Mouse (Mus musculus): ENCODE results near the gene Enpp3.

Enpp3 gene

DNA sequence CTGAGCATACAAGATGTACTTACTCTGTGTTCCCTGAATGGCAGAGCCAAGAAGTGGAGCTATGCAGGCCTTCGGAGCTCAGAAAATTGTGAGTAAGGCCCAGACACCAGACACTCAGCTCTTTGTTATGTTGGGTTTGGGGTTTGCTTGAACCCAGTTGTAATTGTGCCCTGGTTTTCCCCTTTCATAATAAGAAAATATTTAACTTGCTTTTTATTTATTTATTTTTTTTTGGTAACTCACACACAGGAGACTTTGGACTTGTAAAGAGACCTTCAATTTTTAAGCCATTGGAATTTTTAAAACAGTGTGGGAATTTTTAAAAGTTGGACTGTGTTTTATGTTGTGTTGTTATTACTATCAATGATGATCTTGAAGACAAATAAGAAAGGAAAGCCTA lies at the start of gene Enpp3:
Enpp3 (minus strand) TSS at position 148 of the 400 bp plus-strand sequence.
- no peak for DNase-seq (ENCODE audit: low spot score in 2 of 2)

DNA sequence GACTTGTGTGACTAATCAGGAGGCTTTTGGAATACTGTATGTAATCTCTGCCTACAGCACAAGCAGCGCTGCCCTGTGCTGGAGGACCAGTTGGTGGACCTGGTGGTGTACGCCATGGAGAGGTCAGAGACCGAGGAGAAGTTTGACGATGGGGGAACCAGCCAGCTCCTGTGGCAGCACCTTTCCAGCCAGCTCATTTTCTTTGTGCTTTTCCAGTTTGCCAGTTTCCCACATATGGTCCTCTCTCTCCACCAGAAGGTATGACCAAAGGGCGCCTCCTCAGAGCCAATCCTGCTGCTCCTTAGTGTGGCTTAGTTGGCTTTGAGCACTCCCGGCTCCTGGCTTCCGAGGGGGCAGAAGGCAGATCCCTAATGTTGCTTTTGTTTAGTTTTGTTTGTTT lies 45.7 kb upstream of the Enpp3 start:
- no peak for DNase-seq (ENCODE audit: low spot score in 2 of 2)

DNA sequence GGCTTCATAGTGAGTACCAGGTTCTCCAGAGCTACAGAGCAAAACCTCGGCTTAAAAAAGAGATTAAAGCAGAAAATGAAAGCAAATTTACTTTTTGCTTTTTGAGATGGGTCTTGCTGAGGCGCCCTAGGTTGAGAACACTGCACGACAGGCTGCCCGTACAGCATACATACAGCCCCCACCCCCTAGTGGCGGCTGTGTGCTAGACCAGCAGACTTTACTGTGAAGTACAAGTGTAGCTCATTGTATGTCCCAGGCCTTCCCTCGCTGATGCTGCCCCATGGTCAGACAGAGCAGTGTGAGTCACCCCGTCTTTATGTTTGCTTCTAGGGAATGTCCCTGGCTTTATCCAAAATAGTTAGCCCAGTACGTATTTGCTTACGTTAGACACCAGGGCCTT lies 43.4 kb upstream of the Enpp3 start:
- DNase-seq (ENCODE audit: low spot score in 2 of 2) = no peak

DNA sequence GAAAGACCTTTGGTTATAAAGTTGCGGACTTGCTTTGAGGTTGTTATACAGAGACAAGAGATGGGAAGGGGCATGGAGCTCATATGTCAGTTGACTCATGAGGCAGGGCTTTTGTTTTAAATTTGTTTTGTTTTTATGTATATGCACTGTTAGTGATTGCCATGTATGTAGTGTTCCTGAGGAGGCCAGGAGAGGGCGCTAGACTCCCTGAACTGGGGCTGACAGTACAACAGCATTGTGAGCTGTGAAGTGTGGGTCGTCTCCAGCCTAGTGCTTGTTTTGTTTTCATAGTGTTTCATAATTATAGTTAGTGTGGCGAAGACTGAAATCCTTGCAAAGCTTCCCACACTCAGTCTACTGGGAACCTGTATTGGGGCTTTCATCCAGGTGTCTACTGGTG lies 31.0 kb upstream of the Enpp3 start:
- DNase-seq (ENCODE audit: low spot score in 2 of 2) = no peak

DNA sequence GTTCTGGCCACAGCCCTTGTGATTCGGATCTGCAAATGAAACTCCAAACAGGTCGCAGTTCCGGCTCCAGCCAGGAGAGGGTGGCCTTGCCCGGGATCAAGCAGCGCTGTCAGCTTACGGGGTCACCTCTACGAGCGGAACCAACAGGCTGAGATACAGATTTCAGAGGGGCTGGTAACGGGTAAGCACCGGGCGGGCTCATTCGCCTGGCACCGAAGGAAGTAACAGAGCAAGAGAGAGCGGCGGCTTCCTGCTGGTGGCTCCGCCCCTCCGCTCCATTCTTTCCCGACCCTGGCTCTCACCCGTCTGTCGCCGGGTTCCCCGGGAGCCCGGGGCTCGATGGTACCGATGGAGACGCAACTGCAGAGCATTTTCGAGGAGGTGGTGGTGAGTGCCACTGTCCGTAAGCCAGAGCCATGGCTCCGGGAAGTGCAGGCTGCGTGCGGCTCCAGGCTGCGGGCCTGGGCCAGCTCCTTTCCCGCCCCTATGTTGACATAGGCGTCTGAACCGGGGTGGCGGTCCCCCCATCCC lies 27.2 kb upstream of the Enpp3 start, which contains the start of gene Med23:
Med23 (plus strand) TSS at position 227 of the 531 bp plus-strand sequence.
- peak; percentile 97 to 98 for DNase-seq (ENCODE audit: low spot score in 2 of 2)

DNA sequence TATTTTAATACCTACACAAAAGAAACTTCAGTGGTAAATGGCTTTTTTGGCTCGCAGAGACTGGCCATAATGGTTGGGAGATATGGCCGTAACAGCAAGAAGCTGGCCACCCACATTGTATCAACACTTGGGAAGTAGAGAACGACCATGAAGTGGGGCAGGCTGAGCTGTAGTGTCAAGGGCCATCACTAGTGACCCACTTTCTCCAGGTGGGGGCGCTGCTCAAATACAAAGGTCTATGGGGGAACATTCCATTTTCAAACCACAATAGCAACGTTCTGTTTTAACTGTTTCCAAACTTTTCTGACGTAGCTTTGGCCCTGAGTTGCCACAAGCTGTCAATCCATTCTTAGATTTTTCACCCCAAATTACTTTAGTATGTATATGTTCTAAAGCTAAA lies 21.8 kb upstream of the Enpp3 start:
- no peak for DNase-seq (ENCODE audit: low spot score in 2 of 2)

DNA sequence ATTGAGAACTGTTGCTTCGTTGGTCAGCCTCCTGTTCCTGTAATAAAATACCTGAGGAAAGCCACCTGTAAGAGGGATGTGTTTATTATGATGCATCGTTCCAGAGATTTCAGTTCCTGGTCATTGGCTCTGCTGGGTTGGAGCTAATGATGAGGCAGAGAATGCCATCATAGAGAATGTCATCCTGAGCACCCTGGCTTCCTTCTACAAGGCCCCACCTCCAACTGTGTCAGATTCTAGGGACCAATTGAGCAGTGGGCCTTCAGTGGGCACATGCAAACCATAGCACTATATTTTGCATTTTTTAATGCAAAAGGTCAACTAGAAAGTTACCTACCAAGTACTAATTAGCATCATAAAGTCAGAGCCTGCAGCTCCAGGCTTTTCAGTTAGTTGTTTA lies 20.5 kb upstream of the Enpp3 start:
- DNase-seq (ENCODE audit: low spot score in 2 of 2) = no peak

DNA sequence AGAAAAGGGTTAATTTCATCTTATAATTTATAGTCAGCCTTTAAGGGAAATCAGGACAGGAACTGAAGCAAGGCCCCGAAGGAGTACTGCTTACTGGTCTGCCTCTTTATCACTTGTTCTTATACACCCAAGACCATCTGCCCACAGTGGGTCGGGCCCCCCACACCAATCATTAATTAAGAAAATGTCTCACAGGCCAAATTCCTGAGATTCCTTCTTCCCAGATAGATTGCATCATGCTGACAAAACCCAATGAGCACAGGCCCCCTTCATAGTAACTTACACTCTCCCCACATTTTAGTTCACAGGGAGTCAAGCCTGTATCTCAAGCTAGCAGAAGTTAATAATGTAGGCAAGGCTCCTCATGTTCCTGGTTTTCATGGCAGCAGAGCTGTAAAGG lies 625 bp downstream of the Enpp3 start:
- no peak for DNase-seq (ENCODE audit: low spot score in 2 of 2)

DNA sequence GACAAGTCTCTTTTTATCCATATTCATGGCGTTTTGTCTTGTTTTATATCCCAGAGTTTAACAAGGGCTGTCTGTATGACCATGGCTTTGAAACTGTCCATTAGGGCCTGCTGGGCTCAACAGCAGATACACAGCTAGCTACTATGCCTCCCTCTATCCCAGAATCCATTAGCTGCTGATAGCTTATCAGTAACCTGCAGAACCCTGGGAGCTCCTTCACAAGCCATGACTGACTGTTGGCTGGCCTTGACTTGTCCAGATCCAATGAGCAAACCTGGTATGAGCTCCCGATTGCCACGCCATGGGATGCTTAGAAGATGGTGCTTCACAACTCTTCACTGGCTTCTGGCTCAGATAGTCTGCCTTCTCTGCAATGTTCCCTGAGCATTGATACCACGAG lies 1.8 kb downstream of the Enpp3 start:
- DNase-seq (ENCODE audit: low spot score in 2 of 2) = no peak

DNA sequence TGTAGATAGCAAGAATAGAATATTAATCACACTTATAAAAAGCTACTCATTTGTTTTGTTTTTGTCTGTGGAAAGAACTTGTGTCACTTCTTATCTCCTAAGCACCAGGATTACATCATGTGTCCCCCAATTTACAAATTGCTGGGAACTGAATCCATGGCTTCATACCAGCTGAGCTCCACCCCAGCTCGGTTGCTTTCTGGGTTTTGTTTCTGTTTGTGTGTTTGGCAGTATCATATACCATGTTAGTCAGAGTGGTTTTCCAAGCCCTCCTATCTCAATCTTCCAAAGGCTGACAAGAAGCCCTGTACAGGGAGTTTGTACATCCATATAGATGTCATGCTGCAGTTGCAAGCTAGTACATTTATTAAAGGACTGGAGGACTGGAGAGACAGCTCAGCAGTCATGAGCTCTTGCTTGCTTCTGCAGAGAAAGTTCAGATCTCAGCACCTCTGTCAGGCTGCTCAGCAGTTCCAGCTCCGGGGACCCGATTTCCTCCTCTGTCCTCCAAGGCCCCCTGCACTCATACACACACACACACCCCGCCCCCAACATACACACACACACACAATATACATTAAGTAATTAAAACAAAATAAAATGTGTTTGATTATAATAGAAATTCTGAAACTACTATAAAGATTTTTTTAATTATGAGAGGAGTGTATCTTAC lies 6.1 kb downstream of the Enpp3 start:
- DNase-seq (ENCODE audit: low spot score in 2 of 2) = no peak

DNA sequence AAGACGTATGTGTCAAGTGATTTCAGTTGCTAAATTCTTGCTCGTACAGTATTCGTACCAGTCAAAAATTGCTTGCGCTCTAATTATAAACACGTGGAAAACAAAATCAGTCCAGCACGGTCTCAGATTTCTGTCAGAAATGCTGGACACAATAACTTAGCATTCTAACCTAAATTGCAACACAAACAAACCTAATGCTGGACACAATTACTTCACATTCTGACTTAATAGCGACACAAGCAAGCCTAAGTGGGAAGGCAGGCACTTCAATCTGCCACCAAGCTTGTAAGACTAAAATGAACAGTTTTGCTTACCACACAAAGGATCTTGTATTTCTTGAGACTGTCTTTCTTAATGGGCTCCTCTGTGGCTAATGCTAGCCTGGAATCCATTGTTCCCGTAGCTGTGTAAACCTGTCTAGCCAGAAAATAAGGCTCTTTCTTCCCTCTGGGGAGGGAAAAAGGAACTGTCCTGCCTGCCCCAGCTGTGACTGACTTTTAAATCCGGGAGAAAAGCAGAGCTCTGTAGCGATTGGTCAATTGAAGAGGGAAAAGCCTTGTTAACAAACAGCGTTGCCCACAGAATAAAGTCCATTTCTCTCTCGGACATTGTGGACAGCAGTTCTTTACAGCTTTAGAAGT lies 6.8 kb downstream of the Enpp3 start:
- DNase-seq (ENCODE audit: low spot score in 2 of 2) = no peak

DNA sequence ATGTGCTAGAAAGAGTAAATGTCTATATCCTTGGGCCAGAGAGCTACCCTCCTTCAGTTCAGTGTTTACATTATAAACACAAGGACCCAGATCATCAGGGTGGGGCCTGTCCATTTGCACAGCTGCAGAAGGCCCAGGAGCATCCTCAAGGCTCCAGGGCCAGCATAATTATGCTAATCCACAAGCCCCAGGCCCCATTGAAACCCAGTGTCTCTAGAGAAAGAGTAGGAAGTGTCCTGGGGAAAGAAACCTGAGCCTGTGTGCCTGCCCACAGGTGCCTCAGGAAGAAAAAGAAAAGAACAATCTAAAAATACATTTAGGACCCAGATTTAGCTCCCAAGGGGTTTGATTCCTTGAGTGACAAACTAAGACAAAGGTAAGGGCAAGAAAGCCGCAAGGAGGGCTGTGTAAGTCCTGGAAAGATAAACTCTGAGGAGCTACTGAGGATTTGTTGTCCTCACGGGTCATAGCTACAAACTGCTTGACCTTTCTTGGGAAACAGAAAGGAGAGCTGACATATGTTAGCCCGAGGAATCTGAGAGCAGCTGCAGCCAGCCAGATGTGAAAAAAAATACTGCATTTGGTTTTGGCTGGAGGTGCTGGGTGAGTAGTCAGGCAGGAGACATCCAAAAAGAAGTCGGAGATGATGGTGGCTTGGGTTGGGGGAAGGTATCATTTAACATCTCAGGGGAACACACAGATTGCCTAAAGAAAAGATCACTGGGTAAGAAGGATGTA lies 7.8 kb downstream of the Enpp3 start:
- DNase-seq (ENCODE audit: low spot score in 2 of 2) = no peak

DNA sequence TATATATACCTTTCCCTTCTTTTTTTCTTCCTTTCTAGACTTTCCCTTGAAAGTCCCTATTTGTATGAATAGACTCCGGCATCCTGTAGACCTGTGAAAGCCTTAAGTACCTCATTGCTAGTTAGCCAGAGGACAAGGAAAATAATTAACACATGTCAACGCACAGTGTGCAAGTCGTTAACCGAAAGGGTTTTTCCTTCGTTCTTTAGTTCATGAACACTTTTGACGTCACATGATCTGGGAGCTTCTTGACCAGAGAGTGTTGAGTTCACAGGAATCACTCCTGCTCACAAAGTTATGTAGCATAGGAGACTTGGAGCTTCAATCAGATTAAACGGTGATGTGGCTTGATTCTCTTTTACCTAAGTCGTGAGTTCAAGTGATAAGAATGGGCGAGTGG lies 10.3 kb downstream of the Enpp3 start:
- no peak for DNase-seq (ENCODE audit: low spot score in 2 of 2)

DNA sequence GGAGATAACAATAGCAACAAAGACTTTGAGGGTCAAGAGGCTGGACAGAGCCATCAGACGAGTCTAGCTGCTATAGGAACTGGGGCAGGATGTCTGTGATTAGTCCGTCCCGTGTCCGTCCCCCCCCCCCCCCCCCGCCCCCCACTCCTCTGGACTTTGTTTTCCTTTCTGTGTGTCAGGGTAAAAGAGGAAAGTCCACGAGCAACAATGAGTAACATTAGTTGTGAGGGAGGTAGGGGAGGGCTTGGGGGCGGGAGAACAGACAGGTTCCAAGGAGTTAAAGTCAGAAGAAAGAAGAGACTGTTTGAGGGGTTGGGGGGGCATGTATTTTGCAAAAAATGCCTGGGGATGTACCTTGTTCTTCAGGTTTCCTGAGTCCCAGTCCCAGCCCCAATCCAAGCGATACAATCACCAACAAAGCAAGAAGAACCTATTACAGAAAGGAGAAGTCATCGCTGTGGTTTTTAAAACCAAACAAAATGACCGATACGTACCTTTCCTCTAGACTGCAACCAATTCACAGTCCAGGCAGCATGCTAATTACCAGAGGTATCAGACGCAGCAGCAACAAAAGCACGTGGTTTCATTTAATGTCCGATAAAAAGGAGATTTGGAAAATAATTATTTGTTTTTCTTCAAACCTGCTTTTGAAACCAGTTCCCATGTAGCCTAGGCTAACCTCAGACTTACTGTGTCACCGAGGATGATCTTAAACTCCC lies 11.1 kb downstream of the Enpp3 start:
- DNase-seq (ENCODE audit: low spot score in 2 of 2) = no peak

DNA sequence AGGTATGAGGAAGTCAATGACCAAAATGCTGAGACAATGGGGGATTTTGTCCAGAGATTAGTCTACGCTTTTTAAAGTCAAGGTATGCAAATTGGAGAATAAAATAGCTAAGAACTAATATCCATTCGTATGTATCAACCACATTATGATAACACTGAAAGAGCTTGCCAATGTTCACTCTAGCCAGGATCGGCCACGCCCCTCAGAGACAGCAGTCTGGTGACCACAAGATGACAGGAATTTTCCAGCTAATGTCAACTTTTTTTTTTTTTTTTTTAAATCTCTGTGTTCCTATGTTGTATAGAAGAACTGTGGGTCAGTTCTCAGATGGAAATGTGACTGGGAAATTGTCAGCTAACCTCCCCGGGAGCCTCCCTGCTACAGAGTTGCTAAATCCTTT lies 12.2 kb downstream of the Enpp3 start:
- no peak for DNase-seq (ENCODE audit: low spot score in 2 of 2)

DNA sequence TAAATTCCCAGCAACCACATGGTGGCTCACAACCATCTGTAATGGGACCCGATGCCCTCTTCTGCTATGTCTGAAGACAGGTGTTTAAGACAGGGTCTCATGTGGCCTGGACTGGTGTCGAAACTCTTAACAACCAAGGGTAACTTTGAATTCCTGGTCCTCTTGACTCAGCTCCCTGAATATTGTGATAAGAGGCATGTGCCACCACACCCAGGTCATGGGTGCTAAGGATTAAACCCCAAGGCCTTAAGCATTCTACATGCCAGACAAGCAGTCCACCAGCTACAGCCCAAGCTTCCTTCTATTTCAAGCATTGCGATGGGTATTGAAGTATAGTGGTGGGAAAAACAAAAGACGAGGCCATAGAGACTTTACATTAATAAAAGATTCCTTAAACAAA lies 14.5 kb downstream of the Enpp3 start:
- no peak for DNase-seq (ENCODE audit: low spot score in 2 of 2)

DNA sequence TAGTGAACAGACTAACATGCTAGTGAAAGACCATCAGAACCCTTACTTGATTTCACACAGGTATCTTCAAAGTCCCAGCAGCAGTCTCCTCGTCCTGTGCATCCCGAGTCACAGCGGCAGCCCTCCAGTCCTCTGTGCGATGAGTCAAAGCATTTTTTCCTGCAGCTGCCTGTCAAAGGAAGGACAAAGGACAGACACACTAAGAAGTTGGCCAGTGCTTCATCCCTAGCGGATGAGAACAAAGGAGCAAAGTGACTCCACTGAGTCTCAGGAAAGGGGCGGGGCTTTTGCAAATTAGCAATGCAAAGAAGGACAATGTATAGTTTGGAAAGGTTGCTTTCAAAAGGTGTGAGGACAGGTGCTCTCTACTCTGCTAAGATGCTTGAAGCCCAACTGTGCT lies 16.5 kb downstream of the Enpp3 start:
- DNase-seq (ENCODE audit: low spot score in 2 of 2) = no peak

DNA sequence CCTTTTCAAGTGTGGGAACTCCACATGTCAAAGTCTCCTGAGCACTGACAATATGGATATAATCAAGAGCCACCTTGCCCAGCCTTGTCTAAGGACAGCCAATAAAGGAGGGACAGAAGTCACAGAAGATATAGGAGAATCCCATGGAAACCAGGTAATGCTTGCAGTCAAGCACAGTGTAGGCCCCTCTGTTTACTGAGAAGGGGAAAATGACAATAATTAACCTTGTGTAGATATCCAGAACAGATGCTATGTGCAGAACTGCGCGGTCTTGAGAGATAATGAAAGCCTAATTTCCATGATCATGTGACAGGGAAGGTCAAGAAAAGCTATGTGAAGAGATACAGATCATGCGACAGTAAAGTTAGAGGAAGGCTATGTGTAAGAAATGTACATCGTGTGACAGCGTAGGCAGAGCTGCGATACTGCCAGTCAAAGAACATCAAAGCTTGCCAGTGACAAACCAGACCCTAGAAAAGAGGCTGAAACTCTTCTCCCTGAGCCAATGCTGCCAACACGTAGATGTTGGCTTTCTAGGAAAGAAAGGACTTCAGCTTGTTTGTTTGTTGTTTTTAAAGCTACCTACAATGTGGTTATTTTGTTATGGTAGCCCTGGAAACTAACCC lies 17.1 kb downstream of the Enpp3 start:
- DNase-seq (ENCODE audit: low spot score in 2 of 2) = no peak

DNA sequence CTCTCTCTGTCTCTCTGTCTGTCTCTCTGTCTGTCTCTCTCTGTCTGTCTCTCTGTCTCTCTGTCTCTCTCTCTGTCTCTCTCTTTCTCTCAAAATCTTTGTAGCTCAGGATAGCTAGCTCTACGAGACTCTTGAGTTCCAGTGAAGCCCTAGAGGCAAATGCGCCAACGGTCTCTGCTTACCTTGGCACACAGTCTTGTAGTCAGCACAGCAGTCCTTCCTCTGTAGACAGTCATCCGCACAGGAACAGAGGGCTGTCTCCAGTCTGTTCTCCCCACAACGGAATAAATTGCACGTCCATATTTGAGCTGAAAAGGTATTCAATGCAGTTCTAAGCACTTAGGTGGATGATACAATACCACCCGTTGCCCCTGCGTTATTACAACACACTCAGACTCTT lies 18.0 kb downstream of the Enpp3 start:
- no peak for DNase-seq (ENCODE audit: low spot score in 2 of 2)

DNA sequence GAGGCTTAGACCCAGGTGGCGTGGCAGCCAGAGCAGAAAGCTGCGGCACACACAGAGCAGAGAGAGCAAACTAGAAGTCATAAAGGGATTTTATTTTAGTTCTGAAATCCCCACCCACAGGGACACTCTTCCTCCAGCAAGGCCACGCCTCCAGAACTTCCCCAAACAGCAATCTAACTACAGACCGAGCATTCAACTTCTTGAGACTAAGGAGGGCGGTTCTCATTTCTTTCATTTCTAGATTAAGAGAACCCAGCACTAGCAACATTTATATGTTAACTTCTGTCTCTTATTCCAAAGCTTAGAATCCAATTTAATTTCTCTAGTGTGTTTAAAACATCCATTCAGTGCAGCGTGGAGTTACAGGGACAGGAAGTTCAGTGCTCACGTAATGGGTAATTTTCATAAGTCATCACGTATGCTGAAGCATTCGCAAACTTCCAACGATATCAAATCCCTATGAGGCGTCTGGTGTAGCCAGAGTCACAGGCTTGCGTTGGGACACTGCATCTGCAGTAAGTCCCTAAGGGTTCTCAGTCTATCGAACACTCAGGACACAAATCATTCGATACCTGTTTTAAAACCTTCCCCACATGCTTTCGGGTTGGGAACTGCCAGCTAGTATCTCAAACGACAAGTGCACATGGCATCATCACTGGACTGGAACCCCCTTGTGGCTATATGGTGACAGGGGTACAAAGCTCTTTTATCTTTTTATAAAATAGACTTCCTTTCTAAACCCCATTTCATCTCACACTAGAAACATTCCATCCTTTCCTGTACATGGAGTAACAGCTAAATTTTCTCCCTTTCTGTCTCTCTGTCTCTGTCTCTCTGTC lies 18.7 kb downstream of the Enpp3 start:
- DNase-seq (ENCODE audit: low spot score in 2 of 2) = no peak

DNA sequence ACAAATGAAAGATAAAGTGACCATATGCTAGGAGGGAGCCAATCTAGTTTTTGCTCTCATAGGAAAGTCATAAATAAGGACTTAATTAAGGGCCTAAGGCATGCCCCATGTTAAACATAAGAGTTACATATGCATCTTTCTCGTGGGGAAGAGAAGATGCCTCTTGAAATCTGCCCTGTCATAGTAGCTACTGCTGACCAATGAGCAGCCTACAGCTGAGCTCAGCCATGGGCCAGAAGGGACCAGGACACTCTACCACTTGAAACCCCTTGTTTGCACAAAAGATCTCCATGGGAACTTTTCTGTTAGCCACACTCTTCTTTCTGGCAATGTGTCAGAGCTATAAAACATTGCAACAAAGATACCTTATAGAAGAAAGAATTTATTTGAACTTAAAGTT lies 19.4 kb downstream of the Enpp3 start:
- no peak for DNase-seq (ENCODE audit: low spot score in 2 of 2)

Data from frontal cortex, postnatal 14 days (tissue).